Mouse (Mus musculus): ENCODE measurements around the gene Slc52a3. TPM values are rescaled to one million over a fixed set of nuclear protein-coding genes. Genes with fewer than 3 reads are reported as not detected.
"Not testable (repeated sequence)": the region's sequence is repeated elsewhere in the genome, so short reads cannot be mapped to it uniquely, and the experiment has no call there.

Slc52a3 gene
- polyA plus RNA-seq, 1 experiment from 2014 or later, result 0.71 TPM

- peak overlapping the region; percentile 72 for H3K27ac ChIP-seq
- H3K27me3 ChIP-seq, result peaks cover 25% of the 10 kb centered on the region
- ATAC-seq, result peak; percentile 81
Observed at GRCm38 (mm10) chr2:151990985-151991394, 5.3 kb upstream of the Slc52a3 start.

DNA sequence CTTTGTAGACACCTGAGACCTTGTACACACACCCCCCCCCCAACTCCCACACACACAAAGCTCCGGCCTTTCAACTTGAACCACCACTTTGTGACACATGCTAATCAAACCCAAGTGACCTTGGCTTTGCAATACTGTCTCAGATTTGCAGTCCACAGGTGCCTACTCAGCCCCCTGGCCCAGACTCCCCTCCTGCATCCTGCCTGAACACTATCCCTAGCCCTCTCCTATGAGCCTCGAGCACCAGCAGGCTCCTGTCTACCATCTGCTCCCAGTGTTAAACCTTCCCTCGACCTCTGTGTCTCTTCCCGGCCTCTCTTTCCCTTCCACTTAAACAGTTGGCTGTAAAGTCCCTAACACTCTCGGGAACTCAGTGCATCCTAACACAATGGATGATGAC lies 4.9 kb upstream of the Slc52a3 start:
- WGBS, result 55% methylated on average over 5 of the region's 5 CpGs
- Histone ChIP-seq H3K4me1 (peaks cover 25% of the 10 kb centered on the region), H3K27ac (peak overlapping the region; percentile 72), H3K4me3 (no peak overlapping the region), H3K27me3 (peaks cover 29% of the 10 kb centered on the region), H3K9me3 (replicated peaks) (no peaks in the 10 kb centered on the region), H3K36me3 (ENCODE audit: poor library complexity, severe bottlenecking) (no peaks in the 10 kb centered on the region), H3K4me2 (no peak overlapping the region), H3K9ac (no peak overlapping the region)
- 0 out of 2 replicates have a peak, but pooled peaks have one; percentile 46 for ATAC-seq

More at GRCm38 (mm10) chr2:151990985-151991394, 5.3 kb upstream of the Slc52a3 start:
- H3K9me3 ChIP-seq (replicated peaks), result no peaks in the 10 kb centered on the region
- no peaks in the 10 kb centered on the region for H3K36me3 ChIP-seq (ENCODE audit: poor library complexity, severe bottlenecking)
- 30% methylated on average over 1 of the region's 1 CpGs for WGBS
- peaks cover 25% of the 10 kb centered on the region for H3K4me1 ChIP-seq
- no peak overlapping the region for H3K4me3 ChIP-seq
- no peak overlapping the region for H3K9ac ChIP-seq
- no peak overlapping the region for H3K4me2 ChIP-seq

- Histone ChIP-seq H3K27me3 (peaks cover 58% of the 10 kb centered on the region), H3K4me1 (peaks cover 25% of the 10 kb centered on the region), H3K4me2 (peak overlapping the region; percentile 48), H3K9ac (no peak overlapping the region), H3K4me3 (no peak overlapping the region; the same call in 1 of the 2 replicates), H3K9me3 (replicated peaks) (no peaks in the 10 kb centered on the region), H3K27ac (no peak overlapping the region), H3K36me3 (ENCODE audit: poor library complexity, severe bottlenecking) (no peaks in the 10 kb centered on the region)
- WGBS, result 6% methylated on average over 22 of the region's 22 CpGs
- ATAC-seq, result peak; percentile 20; the same call in 1 of the 2 replicates
Observed at GRCm38 (mm10) chr2:151994350-151995122, 1.8 kb upstream of the Slc52a3 start.

DNA sequence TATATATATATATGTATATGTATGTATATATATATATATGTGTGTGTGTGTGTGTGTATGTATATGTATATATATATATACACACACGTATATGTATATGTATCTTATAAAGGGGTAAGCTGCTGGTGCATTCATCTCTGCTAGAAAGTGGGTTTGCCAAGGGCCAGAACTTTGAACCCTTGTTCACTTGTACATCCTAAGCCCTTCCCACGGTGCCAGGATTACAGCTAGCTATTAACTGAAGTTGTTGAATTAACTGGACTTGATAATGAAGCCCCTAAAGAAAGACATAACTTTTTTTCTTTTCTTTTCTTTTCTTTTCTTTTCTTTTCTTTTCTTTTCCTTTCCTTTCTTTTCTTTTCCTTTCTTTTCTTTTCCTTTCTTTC lies 872 bp downstream of the Slc52a3 start:
- ATAC-seq; H3K27ac ChIP-seq; H3K9me3 ChIP-seq (replicated peaks); H3K9ac ChIP-seq; H3K4me2 ChIP-seq; H3K4me3 ChIP-seq; H3K36me3 ChIP-seq (ENCODE audit: poor library complexity, severe bottlenecking): not testable (repeated sequence)
- WGBS, result 60% methylated on average over 2 of the region's 2 CpGs
- peaks cover 74% of the 10 kb centered on the region for H3K27me3 ChIP-seq
- peaks cover 14% of the 10 kb centered on the region for H3K4me1 ChIP-seq

DNA sequence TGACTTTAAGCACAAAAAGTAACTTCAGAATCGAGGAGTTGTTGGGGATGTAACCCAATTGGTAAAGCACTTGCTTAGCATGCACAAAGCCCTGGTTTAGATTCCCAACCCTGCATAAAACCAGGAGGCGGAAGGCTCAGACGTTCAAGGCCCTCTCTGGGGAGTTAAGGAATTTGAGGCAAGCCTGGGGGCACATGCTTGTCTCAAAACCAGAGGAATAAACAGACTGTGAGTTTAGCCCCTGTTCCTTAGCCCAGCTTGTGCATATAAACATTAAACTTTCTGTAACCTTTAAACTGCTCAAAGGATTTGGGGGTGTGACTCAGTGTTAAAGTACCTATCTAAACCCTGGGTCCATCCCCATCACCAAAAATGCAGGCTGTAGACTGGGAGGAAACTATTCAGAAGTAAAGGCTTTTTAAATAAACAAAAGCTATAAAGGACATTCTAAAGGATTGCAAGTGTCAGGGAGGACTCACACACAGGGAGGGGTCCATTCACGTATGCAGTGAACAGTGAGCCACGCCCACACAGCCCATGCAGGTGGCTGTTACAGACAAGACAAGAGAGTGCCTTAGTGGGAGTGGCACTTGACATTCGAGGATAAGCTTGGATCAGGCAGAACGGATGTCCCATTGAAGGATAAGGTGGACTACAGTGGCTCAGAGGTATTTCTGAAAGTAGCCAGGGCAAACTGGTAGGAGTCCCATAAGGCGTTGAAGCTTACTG lies 1.6 kb downstream of the Slc52a3 start:
- Histone ChIP-seq H3K27me3 (peaks cover 74% of the 10 kb centered on the region), H3K36me3 (ENCODE audit: poor library complexity, severe bottlenecking) (no peaks in the 10 kb centered on the region), H3K9me3 (replicated peaks) (no peaks in the 10 kb centered on the region), H3K27ac (no peak overlapping the region), H3K4me2 (no peak overlapping the region), H3K4me1 (peaks cover 14% of the 10 kb centered on the region), H3K9ac (no peak overlapping the region), H3K4me3 (no peak overlapping the region)
- WGBS, result 59% methylated on average over 8 of the region's 8 CpGs
- no peak for ATAC-seq

DNA sequence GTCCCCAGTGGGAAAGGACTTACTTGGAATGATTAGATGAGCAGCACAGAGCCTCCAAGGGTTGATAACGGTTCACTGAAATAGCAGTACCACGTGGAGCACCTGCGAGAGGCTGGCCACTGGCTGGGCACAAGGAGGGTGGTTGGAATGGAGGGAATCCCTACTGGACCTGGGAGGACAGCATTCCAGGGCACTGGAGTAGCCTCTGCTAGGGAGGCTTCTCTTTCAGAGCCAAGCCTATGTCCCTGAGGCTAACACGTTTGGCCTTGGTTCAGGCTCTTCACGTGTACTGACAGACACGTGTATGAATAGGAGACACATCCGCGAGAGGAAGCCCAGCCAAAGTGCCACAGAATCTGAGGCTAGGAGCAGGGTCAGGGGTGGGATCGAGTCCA lies 2.2 kb downstream of the Slc52a3 start:
- Histone ChIP-seq H3K4me2 (no peak overlapping the region), H3K9ac (no peak overlapping the region), H3K4me1 (peaks cover 14% of the 10 kb centered on the region), H3K36me3 (ENCODE audit: poor library complexity, severe bottlenecking) (no peaks in the 10 kb centered on the region), H3K9me3 (replicated peaks) (no peaks in the 10 kb centered on the region), H3K27ac (no peak overlapping the region), H3K27me3 (peaks cover 69% of the 10 kb centered on the region), H3K4me3 (no peak overlapping the region)
- ATAC-seq, result no peak
- WGBS, result 73% methylated on average over 9 of the region's 9 CpGs

- ATAC-seq, result no peak
- H3K27ac ChIP-seq, result no peak overlapping the region
- H3K9me3 ChIP-seq (replicated peaks), result no peaks in the 10 kb centered on the region
- peaks cover 67% of the 10 kb centered on the region for H3K27me3 ChIP-seq
- no peak overlapping the region for H3K4me2 ChIP-seq
- WGBS, result 78% methylated on average over 4 of the region's 4 CpGs
- H3K4me1 ChIP-seq, result peaks cover 14% of the 10 kb centered on the region
- H3K36me3 ChIP-seq (ENCODE audit: poor library complexity, severe bottlenecking), result no peaks in the 10 kb centered on the region
- no peak overlapping the region for H3K4me3 ChIP-seq
- no peak overlapping the region for H3K9ac ChIP-seq
Observed at GRCm38 (mm10) chr2:151998932-151999331, 2.6 kb downstream of the Slc52a3 start.

DNA sequence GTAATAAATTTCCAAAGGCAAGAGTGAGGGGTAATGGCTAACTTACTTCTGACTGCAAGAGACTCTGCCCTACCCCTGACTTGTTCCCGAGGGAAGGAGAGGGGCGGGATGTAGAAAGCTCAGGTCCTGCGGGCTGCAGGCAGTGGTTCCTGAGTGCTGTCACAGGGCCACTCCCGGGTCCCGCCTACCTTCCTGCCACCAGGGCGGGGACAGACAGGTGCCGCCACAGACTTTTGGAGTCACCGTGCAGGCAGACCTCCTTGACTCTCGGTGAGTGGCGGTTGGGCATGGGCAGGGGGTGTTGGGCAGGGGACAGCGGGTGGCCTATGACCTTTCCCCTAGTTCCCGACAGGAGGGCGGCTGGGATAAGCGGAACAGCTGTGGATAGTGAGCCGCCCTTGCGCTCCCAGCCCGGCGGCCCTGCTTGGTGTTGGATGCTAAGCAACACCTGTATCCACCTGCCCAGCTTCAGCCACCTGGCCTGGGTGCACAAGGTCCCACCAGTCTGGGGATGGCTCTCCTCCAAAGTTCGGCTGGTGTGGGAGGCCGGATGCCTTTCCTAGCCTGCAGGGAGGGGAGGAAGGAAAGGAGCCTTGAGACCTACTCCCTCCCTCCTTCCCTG lies 3.5 kb downstream of the Slc52a3 start:
- Histone ChIP-seq H3K9me3 (replicated peaks) (no peaks in the 10 kb centered on the region), H3K4me2 (no peak overlapping the region), H3K9ac (no peak overlapping the region), H3K27ac (no peak overlapping the region), H3K4me1 (peaks cover 8% of the 10 kb centered on the region), H3K36me3 (ENCODE audit: poor library complexity, severe bottlenecking) (no peaks in the 10 kb centered on the region), H3K27me3 (peaks cover 61% of the 10 kb centered on the region), H3K4me3 (no peak overlapping the region)
- no peak for ATAC-seq
- WGBS, result 12% methylated on average over 20 of the region's 20 CpGs

- Histone ChIP-seq H3K36me3 (ENCODE audit: poor library complexity, severe bottlenecking) (no peaks in the 10 kb centered on the region), H3K4me1 (peaks cover 5% of the 10 kb centered on the region; the same call in 1 of the 2 replicates), H3K27me3 (peaks cover 57% of the 10 kb centered on the region), H3K4me2 (no peak overlapping the region), H3K9me3 (replicated peaks) (no peaks in the 10 kb centered on the region), H3K9ac (no peak overlapping the region), H3K27ac (no peak overlapping the region), H3K4me3 (no peak overlapping the region)
- 42% methylated on average over 3 of the region's 3 CpGs for whole genome bisulfite sequencing
- no peak for ATAC-seq
Observed at GRCm38 (mm10) chr2:152000291-152000679, 4.0 kb downstream of the Slc52a3 start.

GRCm38 (mm10) chr2:152000735-152001134 lies 4.4 kb downstream of the Slc52a3 start:
- Histone ChIP-seq H3K4me1 (peaks cover 5% of the 10 kb centered on the region; the same call in 1 of the 2 replicates), H3K36me3 (ENCODE audit: poor library complexity, severe bottlenecking) (no peaks in the 10 kb centered on the region), H3K9ac (no peak overlapping the region), H3K27ac (no peak overlapping the region), H3K9me3 (replicated peaks) (no peaks in the 10 kb centered on the region), H3K27me3 (peaks cover 52% of the 10 kb centered on the region), H3K4me3 (no peak overlapping the region), H3K4me2 (no peak overlapping the region)
- 64% methylated on average over 6 of the region's 6 CpGs for WGBS
- ATAC-seq, result no peak

DNA sequence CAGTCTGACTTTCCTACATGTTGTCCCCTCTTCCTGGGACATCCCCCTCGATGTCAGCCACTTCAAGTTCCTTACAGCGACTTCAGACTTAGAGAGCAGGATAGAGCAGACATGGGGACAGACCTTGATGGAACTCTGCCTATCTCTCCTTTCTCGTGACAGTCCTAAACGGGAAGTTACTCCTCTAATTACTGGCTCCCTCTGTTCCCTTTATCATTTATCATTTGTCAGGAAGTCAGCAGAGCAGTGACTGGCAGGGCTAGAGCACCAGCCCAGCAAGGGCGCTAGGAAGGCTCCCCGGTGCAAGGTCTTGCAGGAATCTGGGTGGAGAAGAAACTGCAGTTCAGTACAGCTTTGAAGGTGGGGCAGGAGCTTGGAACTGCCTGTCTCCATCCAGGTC lies 6.2 kb downstream of the Slc52a3 start:
- no peak overlapping the region for H3K27ac ChIP-seq
- no peaks in the 10 kb centered on the region for H3K9me3 ChIP-seq (replicated peaks)
- no peak overlapping the region for H3K4me3 ChIP-seq
- H3K4me1 ChIP-seq, result peaks cover 5% of the 10 kb centered on the region; the same call in 1 of the 2 replicates
- H3K36me3 ChIP-seq (ENCODE audit: poor library complexity, severe bottlenecking), result no peaks in the 10 kb centered on the region
- no peak for ATAC-seq
- no peak overlapping the region for H3K9ac ChIP-seq
- H3K27me3 ChIP-seq, result peaks cover 36% of the 10 kb centered on the region
- WGBS, result 80% methylated on average over 6 of the region's 6 CpGs
- no peak overlapping the region for H3K4me2 ChIP-seq

DNA sequence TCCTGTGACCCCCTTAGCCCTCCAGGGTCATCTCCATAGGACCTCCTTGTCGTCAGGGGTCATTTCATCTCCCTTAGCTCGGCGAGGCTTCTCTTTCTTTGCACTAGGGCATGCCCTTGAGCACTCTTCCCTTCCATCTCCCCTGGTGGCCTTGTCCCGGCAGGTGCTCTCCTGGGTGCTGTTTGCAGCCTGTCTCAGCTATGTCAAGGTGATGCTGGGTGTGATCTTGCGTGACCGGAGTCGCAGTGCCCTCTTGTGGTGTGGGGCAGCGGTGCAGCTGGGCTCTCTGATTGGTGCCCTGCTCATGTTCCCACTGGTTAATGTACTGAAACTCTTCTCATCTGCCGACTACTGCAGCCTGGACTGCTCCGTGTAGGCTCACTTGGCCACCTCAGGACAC lies 11.5 kb downstream of the Slc52a3 start:
- H3K27me3 ChIP-seq, result no peaks in the 10 kb centered on the region
- 66% methylated on average over 10 of the region's 10 CpGs for WGBS

More for the DNA sequence above, 11.5 kb downstream of the Slc52a3 start:
- H3K4me2 ChIP-seq, result no peak overlapping the region
- no peaks in the 10 kb centered on the region for H3K9me3 ChIP-seq (replicated peaks)
- H3K36me3 ChIP-seq (ENCODE audit: poor library complexity, severe bottlenecking), result no peaks in the 10 kb centered on the region
- no peak overlapping the region for H3K4me3 ChIP-seq
- H3K9ac ChIP-seq, result no peak overlapping the region
- no peak overlapping the region for H3K27ac ChIP-seq
- no peak for ATAC-seq
- peaks cover 5% of the 10 kb centered on the region for H3K4me1 ChIP-seq
